Mouse (Mus musculus) forebrain, postnatal 0 days (tissue): ENCODE measurements around the gene Lypd5. TPM values are rescaled to one million over a fixed set of nuclear protein-coding genes. Genes with fewer than 3 reads are reported as not detected.

ENCODE experiments used
- ATAC-seq: fragments of 200-750 bp; cut with Nextera tagmentation; 2 replicates; pipeline ENCODE4 v1.8.0; 2017; ENCODE audit warnings: mild to moderate bottlenecking, moderate library complexity
- DNase-seq: peaks from one replicate; pipeline ENCODE4 v3.0.0-alpha.2; 2015
- H3K27ac ChIP-seq: fragments of 300-500 bp; sonication (generic); 2 replicates; pipeline ENCODE4 v1.5.1; 2014; ENCODE audit warnings: low read depth, mild to moderate bottlenecking, antibody characterized with exemption, low read length, moderate library complexity, mixed read lengths
- H3K27me3 ChIP-seq: fragments of 300-500 bp; sonication (generic); 2 replicates; pipeline ENCODE4 v1.6.1; 2014; ENCODE audit warnings: mild to moderate bottlenecking, low read length, mixed read lengths; ENCODE audit not compliant: insufficient read depth
- H3K36me3 ChIP-seq: fragments of 300-500 bp; sonication (generic); 2 replicates; pipeline ENCODE4 v1.6.1; 2014; ENCODE audit warnings: mild to moderate bottlenecking, moderate library complexity; ENCODE audit not compliant: insufficient read depth
- H3K4me1 ChIP-seq: fragments of 300-500 bp; sonication (generic); 2 replicates; pipeline ENCODE4 v1.6.1; 2014; ENCODE audit warnings: antibody characterized with exemption; ENCODE audit not compliant: insufficient read depth
- H3K4me2 ChIP-seq: fragments of 300-500 bp; sonication (generic); 2 replicates; pipeline ENCODE4 v1.6.1; 2014; ENCODE audit warnings: low read depth, mild to moderate bottlenecking, moderate library complexity
- H3K4me3 ChIP-seq: fragments of 300-500 bp; sonication (generic); 2 replicates; pipeline ENCODE4 v1.5.1; 2014; ENCODE audit warnings: low read depth, low read length, mixed read lengths
- H3K9ac ChIP-seq: fragments of 300-500 bp; sonication (generic); 2 replicates; pipeline ENCODE4 v1.6.1; 2014; ENCODE audit warnings: mild to moderate bottlenecking
- H3K9me3 ChIP-seq: fragments of 300-500 bp; sonication (generic); 2 replicates; pipeline ENCODE4 v1.6.1; 2016; ENCODE audit warnings: low read length
- CTCF ChIP-seq: sonication (generic); IDR thresholded peaks from 2 replicates; pipeline ENCODE4 v1.5.1; 2016; ENCODE audit warnings: antibody characterized with exemption, control low read depth, low read depth
- WGBS: fragments of 180-500 bp; shearing (Covaris S2); extraction: QIAGEN DNeasy Blood & Tissue Kit; methylation state at CpG from one replicate; pipeline ENCODE4 v1.1.7; 2014; 5-methylcytosine and 5-hydroxymethylcytosine counted together
- polyA plus RNA-seq: library from polyadenylated mRNA; unstranded; fragments of >200 nt; fragmentation: Nextera tagmentation; extraction: Ambion mirVana; gene quantifications from 2 replicates; pipeline ENCODE4 v1.2.1, GENCODE M21; 2015
- total RNA-seq: library from RNA; depleted of rRNA; stranded (reverse); fragments of >200 nt; gene quantifications from 2 replicates; pipeline ENCODE4 v1.2.3, GENCODE M21; 2014

Gene Lypd5
- total and polyA plus RNA-seq, 2 experiments from 2014 or later: not detected

GRCm38 (mm10) chr7:24335699-24336309 lies 13.2 kb upstream of the Lypd5 start:
- no peak overlapping the region for H3K4me2 ChIP-seq
- no peak overlapping the region for H3K4me3 ChIP-seq
- H3K36me3 ChIP-seq: no peaks in the 10 kb centered on the region
- H3K4me1 ChIP-seq: no peaks in the 10 kb centered on the region
- DNase-seq (peak; percentile 87), ATAC-seq (peak; percentile 54)
- no peaks in the 10 kb centered on the region for H3K9me3 ChIP-seq
- H3K9ac ChIP-seq: no peak overlapping the region
- 11% methylated on average over 5 of the region's 5 CpGs for WGBS
- TF ChIP-seq CTCF: peak; percentile 84
- no peak overlapping the region for H3K27ac ChIP-seq
- peaks cover 13% of the 10 kb centered on the region for H3K27me3 ChIP-seq

GRCm38 (mm10) chr7:24338241-24338640 lies 10.8 kb upstream of the Lypd5 start:
- H3K4me2 ChIP-seq: no peak overlapping the region
- no peaks in the 10 kb centered on the region for H3K36me3 ChIP-seq
- no peak overlapping the region for H3K27ac ChIP-seq
- peaks cover 11% of the 10 kb centered on the region for H3K27me3 ChIP-seq
- WGBS: 50% methylated on average over 2 of the region's 2 CpGs
- H3K9ac ChIP-seq: no peak overlapping the region
- no peak overlapping the region for H3K4me3 ChIP-seq
- DNase-seq (no peak), ATAC-seq (no peak)
- TF ChIP-seq CTCF: peak; percentile 33; the same call in 1 of the 2 replicates
- no peaks in the 10 kb centered on the region for H3K4me1 ChIP-seq
- no peaks in the 10 kb centered on the region for H3K9me3 ChIP-seq

GRCm38 (mm10) chr7:24343701-24344272 lies 5.2 kb upstream of the Lypd5 start:
- Histone ChIP-seq H3K9ac (no peak overlapping the region), H3K4me2 (no peak overlapping the region), H3K27me3 (no peaks in the 10 kb centered on the region; the same call in 1 of the 2 replicates), H3K36me3 (no peaks in the 10 kb centered on the region), H3K9me3 (no peaks in the 10 kb centered on the region), H3K4me1 (no peaks in the 10 kb centered on the region), H3K4me3 (no peak overlapping the region), H3K27ac (no peak overlapping the region)
- no peak for TF ChIP-seq CTCF
- 62% methylated on average over 7 of the region's 7 CpGs for WGBS
- DNase-seq (no peak), ATAC-seq (no peak)

- DNase-seq: no peak
- no peaks in the 10 kb centered on the region for H3K36me3 ChIP-seq
Observed at GRCm38 (mm10) chr7:24346444-24346843, 2.6 kb upstream of the Lypd5 start.

GRCm38 (mm10) chr7:24355646-24356045 lies 6.7 kb downstream of the Lypd5 start:
- Histone ChIP-seq H3K9ac (no peak overlapping the region), H3K36me3 (no peaks in the 10 kb centered on the region), H3K27ac (no peak overlapping the region), H3K4me2 (no peak overlapping the region), H3K27me3 (no peaks in the 10 kb centered on the region), H3K4me3 (no peak overlapping the region), H3K4me1 (no peaks in the 10 kb centered on the region), H3K9me3 (no peaks in the 10 kb centered on the region)
- TF ChIP-seq CTCF: no peak
- ATAC-seq (no peak), DNase-seq (no peak)
- WGBS: 88% methylated on average over 6 of the region's 6 CpGs

More at GRCm38 (mm10) chr7:24346444-24346843, 2.6 kb upstream of the Lypd5 start:
- no peaks in the 10 kb centered on the region for H3K9me3 ChIP-seq
- H3K4me3 ChIP-seq: no peak overlapping the region
- H3K4me2 ChIP-seq: no peak overlapping the region
- no peak overlapping the region for H3K9ac ChIP-seq
- H3K27ac ChIP-seq: no peak overlapping the region
- WGBS: 74% methylated on average over 5 of the region's 5 CpGs
- H3K27me3 ChIP-seq: no peaks in the 10 kb centered on the region; the same call in 1 of the 2 replicates
- no peak for TF ChIP-seq CTCF
- ATAC-seq: no peak
- H3K4me1 ChIP-seq: no peaks in the 10 kb centered on the region

- no peak for ATAC-seq
- Histone ChIP-seq H3K9ac (no peak overlapping the region), H3K9me3 (no peaks in the 10 kb centered on the region), H3K36me3 (no peaks in the 10 kb centered on the region), H3K27me3 (no peaks in the 10 kb centered on the region), H3K4me3 (no peak overlapping the region), H3K4me1 (no peaks in the 10 kb centered on the region), H3K27ac (no peak overlapping the region), H3K4me2 (no peak overlapping the region)
- 81% methylated on average over 10 of the region's 10 CpGs for WGBS
- TF ChIP-seq CTCF: no peak
- no peak for DNase-seq
Observed at GRCm38 (mm10) chr7:24356081-24356480, 7.1 kb downstream of the Lypd5 start.

- WGBS: 50% methylated on average over 4 of the region's 4 CpGs
- Histone ChIP-seq H3K4me2 (no peak overlapping the region), H3K27me3 (no peaks in the 10 kb centered on the region), H3K27ac (no peak overlapping the region), H3K4me1 (no peaks in the 10 kb centered on the region), H3K9me3 (no peaks in the 10 kb centered on the region), H3K9ac (no peak overlapping the region), H3K36me3 (no peaks in the 10 kb centered on the region), H3K4me3 (no peak overlapping the region)
- DNase-seq (no peak), ATAC-seq (no peak)
- peak; percentile 54 for TF ChIP-seq CTCF
Observed at GRCm38 (mm10) chr7:24357899-24358298, 8.9 kb downstream of the Lypd5 start.
